Mouse (Mus musculus) neural tube, embryonic 13.5 days (tissue): Measurements from ENCODE around the gene Ralgps1. TPM values are rescaled to one million over a fixed set of nuclear protein-coding genes. Genes with fewer than 3 reads are reported as not detected.

Experiments
- ATAC-seq: fragments of 200-750 bp; cut with Nextera tagmentation; 2 replicates; pipeline ENCODE4 v1.8.0; 2017; ENCODE audit warnings: low read depth, mild to moderate bottlenecking, moderate TSS enrichment, moderate library complexity
- H3K27ac ChIP-seq: fragments of 300-500 bp; sonication (generic); replicated peaks from 2 replicates; pipeline ENCODE4 v1.5.1; 2015; ENCODE audit warnings: moderate library complexity, mild to moderate bottlenecking, inconsistent platforms
- H3K27me3 ChIP-seq: fragments of 300-500 bp; sonication (generic); 2 replicates; pipeline ENCODE4 v1.6.1; 2015; ENCODE audit warnings: mild to moderate bottlenecking, inconsistent platforms
- H3K36me3 ChIP-seq: fragments of 300-500 bp; sonication (generic); 2 replicates; pipeline ENCODE4 v1.6.1; 2015; ENCODE audit warnings: mild to moderate bottlenecking, inconsistent platforms
- H3K4me1 ChIP-seq: fragments of 300-500 bp; sonication (generic); replicated peaks from 2 replicates; pipeline ENCODE4 v1.6.1; 2015; ENCODE audit warnings: inconsistent platforms
- H3K4me2 ChIP-seq: fragments of 300-500 bp; sonication (generic); 2 replicates; pipeline ENCODE4 v1.6.1; 2015; ENCODE audit warnings: inconsistent platforms, mild to moderate bottlenecking, moderate library complexity
- H3K4me3 ChIP-seq: fragments of 300-500 bp; sonication (generic); 2 replicates; pipeline ENCODE4 v1.5.1; 2015; ENCODE audit warnings: mild to moderate bottlenecking, inconsistent platforms
- H3K9ac ChIP-seq: fragments of 300-500 bp; sonication (generic); 2 replicates; pipeline ENCODE4 v1.6.1; 2015; ENCODE audit warnings: moderate library complexity, mild to moderate bottlenecking, inconsistent platforms
- H3K9me3 ChIP-seq: fragments of 300-500 bp; sonication (generic); 2 replicates; pipeline ENCODE4 v1.6.1; 2016; ENCODE audit warnings: inconsistent platforms
- WGBS: fragments of 180-500 bp; shearing (Covaris S2); methylation state at CpG from one replicate; pipeline ENCODE4 v1.1.7; 2015; 5-methylcytosine and 5-hydroxymethylcytosine counted together
- microRNA-seq: library from miRNA; unstranded; fragments of <30 nt; microRNA quantifications from one replicate; pipeline ENCODE4, GENCODE M21; 2016
- polyA plus RNA-seq: library from polyadenylated mRNA; unstranded; fragments of >200 nt; fragmentation: Nextera tagmentation; extraction: Ambion mirVana; gene quantifications from 2 replicates; pipeline ENCODE4 v1.2.1, GENCODE M21; 2015

Gene Ralgps1
- polyA plus RNA-seq, 1 experiment from 2014 or later = 33.2 TPM

DNA sequence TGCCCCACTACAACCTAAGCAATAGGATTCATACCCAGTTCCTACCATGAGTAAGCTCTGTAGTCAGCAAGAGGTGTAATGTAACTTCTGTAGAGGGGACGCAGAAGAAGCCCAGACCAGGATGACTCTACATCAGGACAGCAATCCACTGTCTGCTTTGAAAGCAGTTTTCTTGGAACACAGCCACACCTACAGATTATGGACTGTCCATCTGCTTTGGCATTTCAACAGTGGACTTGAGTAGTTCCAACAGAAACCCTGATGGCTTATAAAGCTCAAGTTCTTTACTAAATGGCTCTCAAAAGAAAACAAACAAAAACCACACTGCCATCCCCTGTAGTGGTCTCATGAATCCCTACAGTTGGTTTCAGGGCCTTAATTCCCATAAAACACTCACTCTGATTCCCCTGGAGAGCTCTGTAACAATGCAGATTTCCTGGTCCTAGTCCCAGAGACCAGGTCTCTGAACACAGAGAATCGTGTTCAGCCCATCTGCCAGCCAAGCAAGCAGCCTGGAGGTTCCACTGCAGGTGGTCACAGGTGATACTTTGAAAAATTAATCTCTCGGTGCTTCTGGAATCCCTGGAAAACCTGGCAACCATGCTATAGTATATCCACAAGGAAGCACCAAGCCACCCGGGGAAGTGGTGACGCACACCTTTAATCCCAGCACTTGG is 281.8 kb downstream of the Ralgps1 start:
- no peaks in the 10 kb centered on the region for H3K9me3 ChIP-seq
- no peaks in the 10 kb centered on the region for H3K27me3 ChIP-seq
- no peak overlapping the region for H3K9ac ChIP-seq
- 87% methylated on average over 5 of the region's 5 CpGs for WGBS
- no peak overlapping the region for H3K27ac ChIP-seq
- H3K4me3 ChIP-seq = no peak overlapping the region
- ATAC-seq = no peak
- H3K4me2 ChIP-seq = no peak overlapping the region
- H3K4me1 ChIP-seq = no peaks in the 10 kb centered on the region; the same call in 1 of the 2 replicates
- H3K36me3 ChIP-seq = no peaks in the 10 kb centered on the region

GRCm38 (mm10) chr2:33086671-33087363 is 284.5 kb downstream of the Ralgps1 start:
- 76% methylated on average over 7 of the region's 7 CpGs for WGBS
- H3K9ac ChIP-seq = no peak overlapping the region

GRCm38 (mm10) chr2:33086016-33086596 is 285.2 kb downstream of the Ralgps1 start:
- H3K4me2 ChIP-seq = 0 out of 2 replicates have a peak overlapping the region, but pooled peaks have one; percentile 27
- WGBS = 62% methylated on average over 7 of the region's 7 CpGs
- no peaks in the 10 kb centered on the region; the same call in 1 of the 2 replicates for H3K4me1 ChIP-seq
- H3K27me3 ChIP-seq = no peaks in the 10 kb centered on the region
- H3K9me3 ChIP-seq = no peaks in the 10 kb centered on the region
- ATAC-seq = no peak
- peak overlapping the region; percentile 64 for H3K27ac ChIP-seq
- H3K4me3 ChIP-seq = peak overlapping the region; percentile 10; the same call in 1 of the 2 replicates
- no peak overlapping the region for H3K9ac ChIP-seq
- no peaks in the 10 kb centered on the region for H3K36me3 ChIP-seq

More at GRCm38 (mm10) chr2:33086671-33087363, 284.5 kb downstream of the Ralgps1 start:
- Histone ChIP-seq H3K4me1 (no peaks in the 10 kb centered on the region; the same call in 1 of the 2 replicates), H3K4me3 (no peak overlapping the region), H3K4me2 (peak overlapping the region; percentile 27), H3K27me3 (no peaks in the 10 kb centered on the region), H3K27ac (peak overlapping the region; percentile 64), H3K9me3 (no peaks in the 10 kb centered on the region), H3K36me3 (no peaks in the 10 kb centered on the region)
- no peak for ATAC-seq

DNA sequence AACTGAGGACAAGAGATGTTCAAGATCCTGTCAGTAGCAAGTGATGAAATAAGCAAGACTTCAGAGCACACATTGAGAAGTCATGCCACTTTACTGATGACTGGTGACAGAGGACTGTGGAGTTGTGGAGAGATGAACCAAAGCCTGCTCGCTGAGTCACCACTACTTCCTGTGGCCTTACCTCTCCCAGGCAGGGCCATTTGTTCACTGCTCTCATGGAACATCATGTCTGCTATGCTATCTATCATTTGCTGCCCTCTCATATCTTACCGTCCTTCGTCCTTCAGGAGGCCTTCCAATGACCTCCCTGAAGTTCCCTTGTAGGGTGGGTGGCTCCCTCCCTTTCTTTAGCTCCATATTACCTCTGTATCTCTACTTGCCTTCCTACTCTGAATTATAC is 287.1 kb downstream of the Ralgps1 start:
- Histone ChIP-seq H3K4me2 (no peak overlapping the region), H3K9me3 (no peaks in the 10 kb centered on the region), H3K4me1 (peaks cover 7% of the 10 kb centered on the region), H3K27ac (no peak overlapping the region), H3K27me3 (no peaks in the 10 kb centered on the region), H3K4me3 (no peak overlapping the region), H3K36me3 (no peaks in the 10 kb centered on the region), H3K9ac (no peak overlapping the region)
- no peak for ATAC-seq
- WGBS = 79% methylated on average over 3 of the region's 3 CpGs

Small RNAs within 50 kb of the gene (microRNA-seq; reads per million reads assigned to microRNA genes)
- not detected for gene Gm25998

Other genes with a start within 250 kb of the Ralgps1 start
- 27.6 and 33.4 TPM in 2 replicates for gene Garnl3, start 239.8 kb downstream of the Ralgps1 start, polyA plus RNA-seq
- gene Angptl2, start 155.4 kb downstream of the Ralgps1 start, polyA plus RNA-seq = 18.2 and 18.9 TPM in 2 replicates
- gene Zbtb34, start 59.8 kb upstream of the Ralgps1 start, polyA plus RNA-seq = 7.3 and 8.7 TPM in 2 replicates
- gene Zbtb43, start 97.1 kb upstream of the Ralgps1 start, polyA plus RNA-seq = 23.6 and 24.3 TPM in 2 replicates